Mouse (Mus musculus): ENCODE measurements around the gene Olfr1329. TPM values are rescaled to one million over a fixed set of nuclear protein-coding genes. Genes with fewer than 3 reads are reported as not detected.

The Olfr1329 gene
- polyA plus RNA-seq (2017; shearing (Covaris generic)), result not detected

GRCm38 (mm10) chr4:118917365-118917764 lies at the start of gene Olfr1329:
TSS of gene Olfr1329 (minus strand) at chr4:118917465.

GRCm38 (mm10) chr4:118961141-118961628 lies 43.9 kb upstream of the Olfr1329 start, which contains the start of gene Lao1:
TSS of gene Lao1 (plus strand) at chr4:118961578.

GRCm38 (mm10) chr4:118938512-118938911 lies 21.2 kb upstream of the Olfr1329 start, which contains the start of gene Olfr1328:
TSS of gene Olfr1328 (minus strand) at chr4:118938612.

GRCm38 (mm10) chr4:118888297-118888696 lies 29.0 kb downstream of the Olfr1329 start, which contains the start of gene Olfr1330:
TSS of gene Olfr1330 (plus strand) at chr4:118888597.

Other genes with a start within 250 kb of the Olfr1329 start
- not detected for gene Olfr1342, start 224.7 kb downstream of the Olfr1329 start, polyA plus RNA-seq (2017; shearing (Covaris generic))
- not detected for gene Olfr1341, start 213.9 kb downstream of the Olfr1329 start, polyA plus RNA-seq (2017; shearing (Covaris generic))
- gene Olfr1340, start 197.3 kb downstream of the Olfr1329 start, polyA plus RNA-seq (2017; shearing (Covaris generic)), result not detected
- gene Olfr1339, start 185.3 kb downstream of the Olfr1329 start, polyA plus RNA-seq (2017; shearing (Covaris generic)), result not detected
- gene Olfr1338, start 158.7 kb downstream of the Olfr1329 start, polyA plus RNA-seq (2017; shearing (Covaris generic)), result not detected
- not detected for gene Olfr1337, start 134.9 kb downstream of the Olfr1329 start, polyA plus RNA-seq (2017; shearing (Covaris generic))
- gene Olfr1335, start 107.5 kb downstream of the Olfr1329 start, polyA plus RNA-seq (2017; shearing (Covaris generic)), result not detected
- gene Olfr1333, start 81.2 kb downstream of the Olfr1329 start, polyA plus RNA-seq (2017; shearing (Covaris generic)), result not detected
- gene Olfr1331, start 52.8 kb downstream of the Olfr1329 start, polyA plus RNA-seq (2017; shearing (Covaris generic)), result not detected
- gene Olfr1330, start 28.9 kb downstream of the Olfr1329 start, polyA plus RNA-seq (2017; shearing (Covaris generic)), result not detected
- not detected for gene Olfr1328, start 21.1 kb upstream of the Olfr1329 start, polyA plus RNA-seq (2017; shearing (Covaris generic))
- gene Lao1, start 44.1 kb upstream of the Olfr1329 start, polyA plus RNA-seq (2017; shearing (Covaris generic)), result not detected
- 79.4 TPM for gene Slc2a1, start 191.2 kb upstream of the Olfr1329 start, polyA plus RNA-seq (2017; shearing (Covaris generic))

Data from CD4-positive, CD25-positive, alpha-beta regulatory T cell, adult 9 weeks (primary cell).